Mouse (Mus musculus): Measurements from ENCODE around the gene Igf1r. TPM values are rescaled to one million over a fixed set of nuclear protein-coding genes. Genes with fewer than 3 reads are reported as not detected.

Gene Igf1r
- polyA plus RNA-seq, 1 experiment from 2014 or later: 19.7 TPM

- TF ChIP-seq CTCF (IDR thresholded peaks at IDR 0.05; ENCODE audit: low read depth): no peak
- Histone ChIP-seq H3K9me3 (ENCODE audit: low read depth, low read length) (no peaks in the 10 kb centered on the region), H3K4me2 (no peak overlapping the region), H3K4me3 (ENCODE audit: low read depth, low read length) (no peak overlapping the region), H3K27ac (ENCODE audit: low read depth) (peak overlapping the region; percentile 48; the same call in 1 of the 2 replicates), H3K4me1 (ENCODE audit: insufficient read depth) (peaks cover 32% of the 10 kb centered on the region), H3K36me3 (ENCODE audit: insufficient read depth) (no peaks in the 10 kb centered on the region), H3K27me3 (ENCODE audit: insufficient read depth, low read length) (no peaks in the 10 kb centered on the region), H3K9ac (no peak overlapping the region)
- WGBS: 47% methylated on average over 15 of the region's 15 CpGs
- DNase-seq: peak; percentile 72
- 0 out of 2 replicates have a peak, but pooled peaks have one; percentile 35 for ATAC-seq (ENCODE audit: insufficient read depth)
These were observed 150.0 kb downstream of the Igf1r start for GRCm38 (mm10) chr7:68102456-68103177.

GRCm38 (mm10) chr7:68103178-68103530 is 150.5 kb downstream of the Igf1r start:
- Histone ChIP-seq H3K9ac (no peak overlapping the region), H3K27me3 (ENCODE audit: insufficient read depth, low read length) (no peaks in the 10 kb centered on the region), H3K4me1 (ENCODE audit: insufficient read depth) (peaks cover 32% of the 10 kb centered on the region), H3K36me3 (ENCODE audit: insufficient read depth) (no peaks in the 10 kb centered on the region), H3K9me3 (ENCODE audit: low read depth, low read length) (no peaks in the 10 kb centered on the region), H3K27ac (ENCODE audit: low read depth) (no peak overlapping the region), H3K4me2 (no peak overlapping the region), H3K4me3 (ENCODE audit: low read depth, low read length) (no peak overlapping the region)
- 6% methylated on average over 2 of the region's 2 CpGs for WGBS
- no peak for TF ChIP-seq CTCF (IDR thresholded peaks at IDR 0.05; ENCODE audit: low read depth)
- ATAC-seq (ENCODE audit: insufficient read depth): no peak
- no peak for DNase-seq

GRCm38 (mm10) chr7:68111532-68111931 is 158.9 kb downstream of the Igf1r start:
- ATAC-seq (ENCODE audit: insufficient read depth) (no peak), DNase-seq (no peak)
- WGBS: 90% methylated on average over 4 of the region's 4 CpGs
- H3K9ac ChIP-seq: no peak overlapping the region
- no peak overlapping the region for H3K4me3 ChIP-seq (ENCODE audit: low read depth, low read length)
- H3K36me3 ChIP-seq (ENCODE audit: insufficient read depth): no peaks in the 10 kb centered on the region
- H3K9me3 ChIP-seq (ENCODE audit: low read depth, low read length): no peaks in the 10 kb centered on the region
- H3K4me1 ChIP-seq (ENCODE audit: insufficient read depth): peaks cover 19% of the 10 kb centered on the region; the same call in 1 of the 2 replicates
- no peak overlapping the region for H3K4me2 ChIP-seq
- H3K27me3 ChIP-seq (ENCODE audit: insufficient read depth, low read length): no peaks in the 10 kb centered on the region
- H3K27ac ChIP-seq (ENCODE audit: low read depth): no peak overlapping the region
- no peak for TF ChIP-seq CTCF (IDR thresholded peaks at IDR 0.05; ENCODE audit: low read depth)

GRCm38 (mm10) chr7:68112582-68112981 is 160.0 kb downstream of the Igf1r start:
- Histone ChIP-seq H3K4me3 (ENCODE audit: low read depth, low read length) (no peak overlapping the region), H3K9me3 (ENCODE audit: low read depth, low read length) (no peaks in the 10 kb centered on the region), H3K9ac (no peak overlapping the region), H3K36me3 (ENCODE audit: insufficient read depth) (no peaks in the 10 kb centered on the region; the same call in 1 of the 2 replicates), H3K4me2 (no peak overlapping the region), H3K27ac (ENCODE audit: low read depth) (no peak overlapping the region), H3K27me3 (ENCODE audit: insufficient read depth, low read length) (no peaks in the 10 kb centered on the region), H3K4me1 (ENCODE audit: insufficient read depth) (peaks cover 20% of the 10 kb centered on the region; the same call in 1 of the 2 replicates)
- DNase-seq (no peak), ATAC-seq (ENCODE audit: insufficient read depth) (no peak)
- no peak for TF ChIP-seq CTCF (IDR thresholded peaks at IDR 0.05; ENCODE audit: low read depth)
- WGBS: 37% methylated on average over 8 of the region's 8 CpGs

- DNase-seq (no peak), ATAC-seq (ENCODE audit: insufficient read depth) (no peak)
- H3K9me3 ChIP-seq (ENCODE audit: low read depth, low read length): no peaks in the 10 kb centered on the region
- WGBS: 39% methylated on average over 5 of the region's 5 CpGs
- TF ChIP-seq CTCF (IDR thresholded peaks at IDR 0.05; ENCODE audit: low read depth): no peak
- H3K4me2 ChIP-seq: no peak overlapping the region
- no peak overlapping the region for H3K9ac ChIP-seq
- peaks cover 24% of the 10 kb centered on the region; the same call in 1 of the 2 replicates for H3K4me1 ChIP-seq (ENCODE audit: insufficient read depth)
- no peaks in the 10 kb centered on the region; the same call in 1 of the 2 replicates for H3K36me3 ChIP-seq (ENCODE audit: insufficient read depth)
- H3K27ac ChIP-seq (ENCODE audit: low read depth): no peak overlapping the region
- H3K27me3 ChIP-seq (ENCODE audit: insufficient read depth, low read length): no peaks in the 10 kb centered on the region
- no peak overlapping the region for H3K4me3 ChIP-seq (ENCODE audit: low read depth, low read length)
These were observed 161.7 kb downstream of the Igf1r start for GRCm38 (mm10) chr7:68114364-68114763.

- no peak; the same call in 1 of the 2 replicates for ATAC-seq (ENCODE audit: insufficient read depth)
These were observed 162.5 kb downstream of the Igf1r start for GRCm38 (mm10) chr7:68114983-68115715.

GRCm38 (mm10) chr7:68117567-68117966 is 164.9 kb downstream of the Igf1r start:
- Histone ChIP-seq H3K36me3 (ENCODE audit: insufficient read depth) (no peaks in the 10 kb centered on the region; the same call in 1 of the 2 replicates), H3K9ac (no peak overlapping the region), H3K4me1 (ENCODE audit: insufficient read depth) (peaks cover 21% of the 10 kb centered on the region; the same call in 1 of the 2 replicates), H3K27me3 (ENCODE audit: insufficient read depth, low read length) (no peaks in the 10 kb centered on the region), H3K9me3 (ENCODE audit: low read depth, low read length) (no peaks in the 10 kb centered on the region), H3K4me2 (no peak overlapping the region), H3K27ac (ENCODE audit: low read depth) (no peak overlapping the region), H3K4me3 (ENCODE audit: low read depth, low read length) (no peak overlapping the region)
- DNase-seq: no peak
- no peak for ATAC-seq (ENCODE audit: insufficient read depth)
- no peak for TF ChIP-seq CTCF (IDR thresholded peaks at IDR 0.05; ENCODE audit: low read depth)
- WGBS: 79% methylated on average over 5 of the region's 5 CpGs

More at GRCm38 (mm10) chr7:68114983-68115715, 162.5 kb downstream of the Igf1r start:
- Histone ChIP-seq H3K9me3 (ENCODE audit: low read depth, low read length) (no peaks in the 10 kb centered on the region), H3K27ac (ENCODE audit: low read depth) (no peak overlapping the region), H3K36me3 (ENCODE audit: insufficient read depth) (no peaks in the 10 kb centered on the region; the same call in 1 of the 2 replicates), H3K4me3 (ENCODE audit: low read depth, low read length) (no peak overlapping the region), H3K9ac (no peak overlapping the region), H3K4me1 (ENCODE audit: insufficient read depth) (peaks cover 27% of the 10 kb centered on the region; the same call in 1 of the 2 replicates), H3K4me2 (no peak overlapping the region), H3K27me3 (ENCODE audit: insufficient read depth, low read length) (no peaks in the 10 kb centered on the region)
- WGBS: 60% methylated on average over 21 of the region's 21 CpGs
- DNase-seq: no peak
- TF ChIP-seq CTCF (IDR thresholded peaks at IDR 0.05; ENCODE audit: low read depth): no peak
